ENCODE assay signal across 17 mouse cellular contexts in genomic region chr3:146423710-146424109, GRCm38 (mm10). TPM values are rescaled to one million over a fixed set of nuclear protein-coding genes. Genes with fewer than 3 reads are reported as not detected.
DNase-seq lines count a peak whose midpoint lies in the region; ATAC-seq and TF ChIP-seq lines count a peak whose summit lies in the region.
"Had no signal": no experiment of that assay in that cellular context is flagged by ENCODE, and none has a peak within 500 bp of the region (broad histone marks: within the 10 kb centered on the region; RNA-seq: fewer than 3 reads in every experiment).

No protein-coding gene starts in this region.

- no peaks in the 10 kb centered on the region for H3K4me1 ChIP-seq in kidney, adult 2 months (ENCODE audit: control insufficient read depth, insufficient read depth, low read length)

- 0 out of 2 replicates have a peak, but pooled peaks cover 1% of the 10 kb centered on the region for H3K36me3 ChIP-seq in kidney, adult 2 months (ENCODE audit: control insufficient read depth, insufficient read depth, low read length)
- H3K36me3 ChIP-seq in splenic B cell, adult 2 months (ENCODE audit: control insufficient read depth, insufficient read depth, low read length, poor library complexity, severe bottlenecking), result no peaks in the 10 kb centered on the region

- H3K27ac ChIP-seq in kidney, adult 2 months (ENCODE audit: insufficient read depth, low read depth, low read length), result no peak overlapping the region
- H3K27ac ChIP-seq: limb, embryonic 12.5 days; neural tube, embryonic 13.5 days had no signal

- TF ChIP-seq CTCF in kidney, adult 2 months (conservative IDR thresholded peaks at IDR 0.05; ENCODE audit: insufficient read depth, insufficient read length, low read depth, low read length), result peak; percentile 54

- no peak overlapping the region for H3K4me3 ChIP-seq in kidney, adult 2 months (ENCODE audit: insufficient read depth, low read depth, low read length)
- H3K4me3 ChIP-seq: forebrain, embryonic 13.5 days; limb, embryonic 12.5 days; neural tube, embryonic 13.5 days had no signal

- no peaks in the 10 kb centered on the region for H3K27me3 ChIP-seq in kidney, adult 2 months (replicated peaks; ENCODE audit: control insufficient read depth, insufficient read depth, low read length)
- H3K27me3 ChIP-seq in splenic B cell, adult 2 months (ENCODE audit: control insufficient read depth, insufficient read depth, low read length, poor library complexity, severe bottlenecking), result no peaks in the 10 kb centered on the region
- H3K27me3 ChIP-seq: forebrain, embryonic 13.5 days; limb, embryonic 12.5 days; neural tube, embryonic 13.5 days had no signal

- no peak for ATAC-seq in monocyte, adult 5-6 weeks (replicated peaks; ENCODE audit: insufficient number of reproducible peaks, low FRiP score, low TSS enrichment, poor library complexity, severe bottlenecking)

- TF ChIP-seq POLR2A in kidney, adult 2 months (IDR thresholded peaks at IDR 0.05; ENCODE audit: low read depth, low read length), result no peak

- 86% methylated on average over 7 of the region's 7 CpGs for WGBS in kidney, adult 2 months

- no peak for DNase-seq in kidney, adult 2 months
- DNase-seq in kidney, adult 11 months, result no peak
- DNase-seq in right cerebral cortex, postnatal 14 days, result peak; percentile 19
- DNase-seq in right cerebral cortex, adult 2 months (ENCODE audit: low spot score in 2 of 2), result no peak
- peak; percentile 80 for DNase-seq in ZHBTc4 (ENCODE audit: low read depth, low spot score)
- DNase-seq in splenic B cell, adult 2 months (ENCODE audit: low read depth, low spot score), result peak; percentile 11
- no peak for DNase-seq in urinary bladder, postnatal 36 days (ENCODE audit: low spot score in 2 of 2)
- DNase-seq: adrenal gland, adult 8-10 months; cerebellum, adult 11 months; gastrocnemius, postnatal 36 days; heart, postnatal 14 days; kidney, adult 18-20 months; layer of hippocampus, adult 9-11 months had no signal

RNA-seq across cellular contexts. Expression of gene Ssx2ip, which starts 19.3 kb away (rescaled TPM):
- 7.3 and 8.0 TPM in 2 replicates for polyA plus RNA-seq in kidney, adult 2 months (2012; rRNA removed)
- total RNA-seq in monocyte, adult 5-6 weeks (2017), result 1.3 to 10.4 TPM (median 2.9 TPM) in 3 replicates

RNA-seq across cellular contexts. Expression of gene Ctbs, which starts 25.9 kb away (rescaled TPM):
- 10.5 and 10.7 TPM in 2 replicates for polyA plus RNA-seq in kidney, adult 2 months (2012; rRNA removed)
- 23.6 to 29.4 TPM (median 24.0 TPM) in 3 replicates for total RNA-seq in monocyte, adult 5-6 weeks (2017)

Comparison
In these comparisons a context has a peak if more than half of its experiments do, and no peak if none do; other contexts are left out.
1. DNase-seq: peak in right cerebral cortex, postnatal 14 days (single experiment), ZHBTc4 (single experiment) and splenic B cell, adult 2 months (single experiment); none in kidney, adult 2 months (single experiment), kidney, adult 11 months (single experiment), right cerebral cortex, adult 2 months (0 of 2) and urinary bladder, postnatal 36 days (0 of 2).